Mouse (Mus musculus) lung, adult 2 months (tissue): Measurements from ENCODE around the gene Stfa2l1. TPM values are rescaled to one million over a fixed set of nuclear protein-coding genes. Genes with fewer than 3 reads are reported as not detected.
"Not testable (repeated sequence)": the region's sequence is repeated elsewhere in the genome, so short reads cannot be mapped to it uniquely, and the experiment has no call there.

ENCODE experiments used
- DNase-seq: peaks from one replicate; pipeline ENCODE4 v3.0.0; 2022
- H3K4me1 ChIP-seq: fragments of 200-500 bp; 2 replicates; pipeline ENCODE4 v1.6.1; 2011; ENCODE audit warnings: low read length; ENCODE audit not compliant: control insufficient read depth, insufficient read depth
- H3K4me3 ChIP-seq: fragments of 200-500 bp; replicated peaks from 2 replicates; pipeline ENCODE3; 2011; ENCODE audit warnings: low read depth, mild to moderate bottlenecking, control low read depth, low read length; ENCODE audit errors: extremely low read depth
- CTCF ChIP-seq: fragments of 200-500 bp; IDR thresholded peaks from 2 replicates; pipeline ENCODE4 v1.5.1; 2011; ENCODE audit warnings: mild to moderate bottlenecking, low read length, control low read depth; ENCODE audit not compliant: insufficient read depth
- POLR2A ChIP-seq: fragments of 200-500 bp; IDR thresholded peaks from 2 replicates; pipeline ENCODE4 v1.6.1; 2011; ENCODE audit warnings: low read depth, mild to moderate bottlenecking, control low read depth, low read length, borderline replicate concordance; ENCODE audit errors: extremely low read depth
- WGBS: fragments of 180-500 bp; shearing (Covaris S2); methylation state at CpG from one replicate; pipeline ENCODE4 v1.1.7; 2018; 5-methylcytosine and 5-hydroxymethylcytosine counted together
- polyA plus RNA-seq: library from polyadenylated mRNA; depleted of rRNA; stranded (reverse); fragments of >200 nt; gene quantifications from 2 replicates; pipeline ENCODE4 v1.2.3, GENCODE M21; 2012; rRNA removed

The Stfa2l1 gene
- polyA plus RNA-seq, 1 experiment, result 0.45 TPM

GRCm38 (mm10) chr16:36203846-36204245 lies 47.2 kb downstream of the Stfa2l1 start:
- DNase-seq, result no peak
- WGBS, result 56% methylated on average over 5 of the region's 5 CpGs
- no peak overlapping the region for H3K4me3 ChIP-seq
- no peaks in the 10 kb centered on the region for H3K4me1 ChIP-seq
- TF ChIP-seq CTCF (no peak), POLR2A (no peak)

DNA sequence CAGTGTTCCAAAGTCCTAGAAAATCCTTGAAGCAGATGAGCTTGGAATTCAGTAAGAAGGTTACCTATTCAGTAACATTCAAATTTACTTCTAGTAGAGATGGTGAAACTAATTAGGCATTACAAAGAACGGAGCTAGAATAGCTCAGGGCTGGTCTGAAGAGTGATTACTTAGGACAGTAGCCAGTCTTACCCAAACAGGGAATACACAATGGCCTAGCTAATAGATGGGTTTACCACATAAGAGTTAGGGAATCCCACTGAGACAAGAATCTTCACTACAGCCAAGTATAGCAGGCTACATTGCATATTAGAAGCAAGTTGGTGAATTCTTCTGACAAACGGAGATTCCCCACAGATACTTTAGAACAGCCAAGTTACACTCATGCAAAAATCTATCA lies 49.1 kb downstream of the Stfa2l1 start:
- WGBS, result 38% methylated on average over 2 of the region's 2 CpGs
- H3K4me3 ChIP-seq, result not testable (repeated sequence)

DNA sequence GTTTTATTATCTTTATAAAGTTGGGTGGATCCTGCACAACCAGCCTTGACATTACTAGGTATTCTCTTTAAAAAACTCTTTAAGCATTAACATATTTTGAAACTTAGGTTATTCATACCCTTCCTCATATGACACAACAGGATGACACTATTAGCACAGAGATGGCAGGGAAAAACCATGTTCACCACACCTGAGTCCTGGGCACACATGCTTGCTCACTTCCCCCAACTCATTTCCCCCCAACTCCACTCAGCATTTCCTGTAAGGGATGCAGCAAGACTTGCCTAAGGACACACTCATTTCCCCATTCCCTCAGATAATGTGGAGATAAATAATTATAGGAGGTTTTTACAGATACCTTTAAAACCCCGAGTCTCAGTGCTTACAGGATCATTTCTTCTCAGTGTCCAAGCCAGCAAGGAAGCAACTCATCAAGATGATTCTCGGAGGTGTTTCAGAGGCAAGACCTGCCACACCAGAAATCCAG lies 53.4 kb downstream of the Stfa2l1 start, which contains the start of gene Gm5416:
Gm5416 (plus strand) TSS at position 437 of the 487 bp plus-strand sequence.
- Histone ChIP-seq H3K4me3 (no peak within 1 kb of the TSS), H3K4me1 (no peaks in the 10 kb centered on the region)
- no peak for TF ChIP-seq CTCF
- TF ChIP-seq POLR2A, result no peak
- no peak for DNase-seq
- WGBS, result 72% methylated on average over 2 of the region's 2 CpGs

More for the DNA sequence above, 49.1 kb downstream of the Stfa2l1 start:
- not testable (repeated sequence) for DNase-seq, H3K4me1 ChIP-seq

Other genes with a start within 250 kb of the Stfa2l1 start
- 5.9 and 8.2 TPM in 2 replicates for gene Parp9, start 218.3 kb upstream of the Stfa2l1 start, polyA plus RNA-seq
- 5.9 and 7.8 TPM in 2 replicates for gene Dtx3l, start 217.7 kb upstream of the Stfa2l1 start, polyA plus RNA-seq
- gene Kpna1, start 178.1 kb upstream of the Stfa2l1 start, polyA plus RNA-seq, result 4.2 and 7.4 TPM in 2 replicates
- 1.2 and 2.5 TPM in 2 replicates for gene Wdr5b, start 115.6 kb upstream of the Stfa2l1 start, polyA plus RNA-seq
- 39.7 and 41.3 TPM in 2 replicates for gene Fam162a, start 85.2 kb upstream of the Stfa2l1 start, polyA plus RNA-seq
- gene Ccdc58, start 85.1 kb upstream of the Stfa2l1 start, polyA plus RNA-seq, result 3.6 and 6.8 TPM in 2 replicates
- gene Csta1, start 25.6 kb upstream of the Stfa2l1 start, polyA plus RNA-seq, result 1.5 TPM in 1 of 2 replicates, not detected in the other
- gene Gm5483, start 27.4 kb downstream of the Stfa2l1 start, polyA plus RNA-seq, result not detected in 2 replicates
- gene Gm5416, start 53.6 kb downstream of the Stfa2l1 start, polyA plus RNA-seq, result not detected in 2 replicates
- 0.86 TPM in 1 of 2 replicates, not detected in the other for gene 2010005H15Rik, start 64.7 kb downstream of the Stfa2l1 start, polyA plus RNA-seq
- not detected in 2 replicates for gene Stfa1, start 120.1 kb downstream of the Stfa2l1 start, polyA plus RNA-seq
- not detected in 2 replicates for gene BC117090, start 177.5 kb downstream of the Stfa2l1 start, polyA plus RNA-seq
- not detected in 2 replicates for gene BC100530, start 210.9 kb downstream of the Stfa2l1 start, polyA plus RNA-seq